Mouse (Mus musculus): Measurements from ENCODE around the gene Rab7b.

DNA sequence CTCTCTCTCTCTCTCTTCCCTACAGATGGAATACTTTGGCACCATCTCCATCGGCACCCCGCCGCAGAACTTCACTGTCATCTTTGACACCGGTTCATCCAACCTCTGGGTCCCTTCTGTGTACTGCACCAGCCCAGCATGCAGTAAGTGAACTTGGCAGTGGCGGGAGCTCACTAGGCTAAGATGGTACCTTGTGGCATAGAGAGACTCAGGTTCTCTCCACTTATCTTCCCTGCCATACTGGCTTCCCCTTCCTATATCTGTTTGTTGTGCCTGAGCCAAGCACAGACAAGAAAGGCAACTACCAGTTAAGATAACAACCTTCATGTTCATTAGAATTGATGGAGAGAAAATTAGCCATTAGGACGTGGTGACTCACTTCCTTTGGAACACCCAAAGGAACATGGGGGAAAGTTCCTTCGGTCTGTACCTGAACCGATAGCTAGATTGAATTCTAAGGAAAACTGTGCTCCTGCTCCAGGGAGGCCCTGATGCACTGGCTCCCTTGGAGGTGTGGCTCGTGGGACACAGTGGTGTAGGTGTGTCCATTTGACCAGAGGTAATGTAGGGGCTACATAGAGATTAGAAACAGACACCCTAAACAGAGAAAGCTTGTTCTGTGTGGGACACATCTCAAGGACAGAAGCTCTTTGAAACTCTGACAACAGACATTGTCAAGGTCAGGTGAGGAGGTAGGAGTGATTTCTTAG lies 25.1 kb upstream of the Rab7b start:
- TF ChIP-seq CTCF (IDR thresholded peaks at IDR 0.05; ENCODE audit: insufficient read depth, low read length), result no peak
- no peak for TF ChIP-seq POLR2A (IDR thresholded peaks at IDR 0.05; ENCODE audit: borderline replicate concordance, extremely low read depth, low read depth, low read length)
